In genomic region chr16:16865696-16866561, GRCm38 (mm10) we compare ENCODE assay signal across 9 mouse cellular contexts. TPM values are rescaled to one million over a fixed set of nuclear protein-coding genes. Genes with fewer than 3 reads are reported as not detected.
A peak's percentile ranks its signal among the peaks of the same experiment; 100 is the strongest.
DNase-seq lines count a peak whose midpoint lies in the region; ATAC-seq and TF ChIP-seq lines count a peak whose summit lies in the region.
"Had no signal": no experiment of that assay in that cellular context is flagged by ENCODE, and none has a peak within 500 bp of the region (broad histone marks: within the 10 kb centered on the region; RNA-seq: fewer than 3 reads in every experiment).

No protein-coding gene starts in this region.

- H3K36me3 ChIP-seq in thymus, adult 2 months (ENCODE audit: control insufficient read depth, insufficient read depth, low read length): no peaks in the 10 kb centered on the region
- no peaks in the 10 kb centered on the region for H3K36me3 ChIP-seq in heart, embryonic 15.5 days
- H3K36me3 ChIP-seq in liver, postnatal 0 days (replicated peaks; ENCODE audit: insufficient read depth, low read length): no peaks in the 10 kb centered on the region
- H3K36me3 ChIP-seq in midbrain, embryonic 10.5 days: no peaks in the 10 kb centered on the region

- H3K9me3 ChIP-seq in heart, embryonic 15.5 days (replicated peaks): no peaks in the 10 kb centered on the region
- no peaks in the 10 kb centered on the region for H3K9me3 ChIP-seq in liver, postnatal 0 days (ENCODE audit: low read length)
- no peaks in the 10 kb centered on the region for H3K9me3 ChIP-seq in midbrain, embryonic 10.5 days (replicated peaks)
- H3K9me3 ChIP-seq: megakaryocyte, embryonic 14.5 days had no signal

- no peak for ATAC-seq in heart, embryonic 15.5 days (replicated peaks; ENCODE audit: insufficient number of reproducible peaks, insufficient read depth, low FRiP score, low read depth)
- ATAC-seq in liver, postnatal 0 days: no peak

- H3K27ac ChIP-seq in thymus, adult 2 months (ENCODE audit: control insufficient read depth, insufficient read depth, low read length): peak overlapping the region; percentile 92
- peak overlapping the region; percentile 34 for H3K27ac ChIP-seq in heart, embryonic 15.5 days
- peak overlapping the region; percentile 55; the same call in 1 of the 2 replicates for H3K27ac ChIP-seq in liver, postnatal 0 days (ENCODE audit: low read depth)
- no peak overlapping the region for H3K27ac ChIP-seq in midbrain, embryonic 10.5 days (replicated peaks)

- no peak overlapping the region for H3K4me2 ChIP-seq in heart, embryonic 15.5 days
- no peak overlapping the region for H3K4me2 ChIP-seq in liver, postnatal 0 days (ENCODE audit: low read depth, low read length)

- no peak for TF ChIP-seq EP300 in liver, postnatal 0 days (IDR thresholded peaks at IDR 0.05; ENCODE audit: low read depth)

- no peaks in the 10 kb centered on the region for H3K27me3 ChIP-seq in thymus, adult 2 months (ENCODE audit: control insufficient read depth, insufficient read depth, low read length)
- H3K27me3 ChIP-seq in heart, embryonic 15.5 days: no peaks in the 10 kb centered on the region
- no peaks in the 10 kb centered on the region for H3K27me3 ChIP-seq in liver, postnatal 0 days (ENCODE audit: insufficient read depth, low read length)
- no peaks in the 10 kb centered on the region for H3K27me3 ChIP-seq in midbrain, embryonic 10.5 days (ENCODE audit: low read depth, poor library complexity, severe bottlenecking)
- H3K27me3 ChIP-seq: megakaryocyte, embryonic 14.5 days had no signal

- peak; percentile 22 for DNase-seq in thymus, adult 2 months
- DNase-seq in thymus, adult 18-20 months: no peak
- no peak for DNase-seq in liver, postnatal 0 days
- DNase-seq in frontal cortex, postnatal 14 days (ENCODE audit: low spot score in 2 of 2): no peak
- DNase-seq in midbrain, embryonic 10.5 days (ENCODE audit: low spot score): no peak
- no peak for DNase-seq in urinary bladder, postnatal 25 days (ENCODE audit: low spot score)
- no peak for DNase-seq in cerebellum, adult 11 months

- 18% methylated on average over 5 of the region's 5 CpGs for WGBS in thymus, adult 2 months
- whole genome bisulfite sequencing in heart, embryonic 15.5 days: 40% methylated on average over 4 of the region's 5 CpGs
- WGBS in liver, postnatal 0 days (ENCODE audit: insufficient replicate concordance): 38% methylated on average over 4 of the region's 5 CpGs
- WGBS in midbrain, embryonic 10.5 days: 63% methylated on average over 5 of the region's 5 CpGs

- TF ChIP-seq POLR2A in thymus, adult 2 months (IDR thresholded peaks at IDR 0.05; ENCODE audit: control insufficient read depth, extremely low read depth, insufficient read depth, low read length, poor library complexity): no peak

- H3K4me1 ChIP-seq in thymus, adult 2 months (replicated peaks; ENCODE audit: control insufficient read depth, insufficient read depth, low read length): peaks cover 26% of the 10 kb centered on the region
- peaks cover 7% of the 10 kb centered on the region for H3K4me1 ChIP-seq in heart, embryonic 15.5 days (replicated peaks)
- H3K4me1 ChIP-seq in liver, postnatal 0 days (ENCODE audit: insufficient read depth): peaks cover 14% of the 10 kb centered on the region; the same call in 1 of the 2 replicates
- H3K4me1 ChIP-seq in midbrain, embryonic 10.5 days: no peaks in the 10 kb centered on the region

- no peak overlapping the region for H3K4me3 ChIP-seq in thymus, adult 2 months (ENCODE audit: control insufficient read depth, insufficient read depth, low read length)
- no peak overlapping the region for H3K4me3 ChIP-seq in heart, embryonic 15.5 days
- no peak overlapping the region for H3K4me3 ChIP-seq in liver, postnatal 0 days (ENCODE audit: low read depth, low read length)
- no peak overlapping the region for H3K4me3 ChIP-seq in midbrain, embryonic 10.5 days
- H3K4me3 ChIP-seq: megakaryocyte, embryonic 14.5 days had no signal

- no peak for TF ChIP-seq CTCF in thymus, adult 2 months (IDR thresholded peaks at IDR 0.05; ENCODE audit: borderline replicate concordance, control insufficient read depth, extremely low read depth, insufficient read depth, low read length, poor library complexity)
- no peak for TF ChIP-seq CTCF in liver, postnatal 0 days (IDR thresholded peaks at IDR 0.05; ENCODE audit: low read depth)

- no peak overlapping the region for H3K9ac ChIP-seq in heart, embryonic 15.5 days
- H3K9ac ChIP-seq in liver, postnatal 0 days (replicated peaks): no peak overlapping the region

RNA-seq across cellular contexts. Expression of gene Igll1, which starts 2.1 kb away (rescaled TPM):
- 0.61 and 0.93 TPM in 2 replicates for polyA plus RNA-seq in thymus, adult 2 months (2012; rRNA removed)
- polyA plus RNA-seq in heart, embryonic 15.5 days (2015; fragmentation: Nextera tagmentation; extraction: Ambion mirVana): 0.27 TPM in 1 of 2 replicates, not detected in the other
- polyA plus RNA-seq in liver, postnatal 0 days (2015; fragmentation: Nextera tagmentation; extraction: Ambion mirVana): 18.2 and 18.9 TPM in 2 replicates
- polyA plus RNA-seq in midbrain, embryonic 10.5 days (2016; fragmentation: Nextera tagmentation; extraction: Ambion mirVana): 0.07 and 0.17 TPM in 2 replicates

RNA-seq across cellular contexts. Expression of gene Top3b, which starts 4.6 kb away (rescaled TPM):
- polyA plus RNA-seq in thymus, adult 2 months (2012; rRNA removed): 101 and 104 TPM in 2 replicates
- polyA plus RNA-seq in heart, embryonic 15.5 days (2015; fragmentation: Nextera tagmentation; extraction: Ambion mirVana): 37.8 and 51.7 TPM in 2 replicates
- polyA plus RNA-seq in liver, postnatal 0 days (2015; fragmentation: Nextera tagmentation; extraction: Ambion mirVana): 17.1 and 17.8 TPM in 2 replicates
- 60.5 and 69.0 TPM in 2 replicates for polyA plus RNA-seq in midbrain, embryonic 10.5 days (2016; fragmentation: Nextera tagmentation; extraction: Ambion mirVana)

RNA-seq across cellular contexts. Expression of gene Vpreb1, which starts 4.7 kb away (rescaled TPM):
- 24.8 and 43.5 TPM in 2 replicates for polyA plus RNA-seq in thymus, adult 2 months (2012; rRNA removed)
- polyA plus RNA-seq in heart, embryonic 15.5 days (2015; fragmentation: Nextera tagmentation; extraction: Ambion mirVana): 1.1 and 1.4 TPM in 2 replicates
- 13.6 and 14.9 TPM in 2 replicates for polyA plus RNA-seq in liver, postnatal 0 days (2015; fragmentation: Nextera tagmentation; extraction: Ambion mirVana)
- 2.1 and 2.2 TPM in 2 replicates for polyA plus RNA-seq in midbrain, embryonic 10.5 days (2016; fragmentation: Nextera tagmentation; extraction: Ambion mirVana)

RNA-seq across cellular contexts. Expression of gene Ppm1f, which starts 30.3 kb away (rescaled TPM):
- 24.7 and 26.0 TPM in 2 replicates for polyA plus RNA-seq in thymus, adult 2 months (2012; rRNA removed)
- polyA plus RNA-seq in heart, embryonic 15.5 days (2015; fragmentation: Nextera tagmentation; extraction: Ambion mirVana): 23.4 and 28.8 TPM in 2 replicates
- polyA plus RNA-seq in liver, postnatal 0 days (2015; fragmentation: Nextera tagmentation; extraction: Ambion mirVana): 3.3 and 4.5 TPM in 2 replicates
- polyA plus RNA-seq in midbrain, embryonic 10.5 days (2016; fragmentation: Nextera tagmentation; extraction: Ambion mirVana): 26.6 and 30.0 TPM in 2 replicates

RNA-seq across cellular contexts. Expression of gene Spag6l, which starts 36.7 kb away (rescaled TPM):
- polyA plus RNA-seq in thymus, adult 2 months (2012; rRNA removed): 0.24 and 0.44 TPM in 2 replicates
- 0.25 and 0.51 TPM in 2 replicates for polyA plus RNA-seq in heart, embryonic 15.5 days (2015; fragmentation: Nextera tagmentation; extraction: Ambion mirVana)
- 0.05 and 0.15 TPM in 2 replicates for polyA plus RNA-seq in liver, postnatal 0 days (2015; fragmentation: Nextera tagmentation; extraction: Ambion mirVana)
- polyA plus RNA-seq in midbrain, embryonic 10.5 days (2016; fragmentation: Nextera tagmentation; extraction: Ambion mirVana): 1.4 and 1.8 TPM in 2 replicates
